Mouse (Mus musculus): ENCODE data around the gene Nol10. TPM values are rescaled to one million over a fixed set of nuclear protein-coding genes. Genes with fewer than 3 reads are reported as not detected.

Gene Nol10
- total and polyA plus RNA-seq, 3 experiments, result 21.6 to 128 (median 44.2) TPM

- DNase-seq (ENCODE audit: low read depth, low spot score), result no peak
- no peak for TF ChIP-seq MYC (IDR thresholded peaks at IDR 0.05; ENCODE audit: low read depth, low read length)
- TF ChIP-seq ELF1 (IDR thresholded peaks at IDR 0.05; ENCODE audit: low read depth, low read length), result no peak
- no peak for TF ChIP-seq MYB (IDR thresholded peaks at IDR 0.05; ENCODE audit: low read depth, low read length)
- no peak for TF ChIP-seq TCF12 (IDR thresholded peaks at IDR 0.05; ENCODE audit: low read depth, low read length)
- no peak for TF ChIP-seq RAD21 (IDR thresholded peaks at IDR 0.05; ENCODE audit: low read depth, low read length)
- no peak for TF ChIP-seq MAZ (IDR thresholded peaks at IDR 0.05; ENCODE audit: low read depth, low read length)
- TF ChIP-seq CHD1 (IDR thresholded peaks at IDR 0.05; ENCODE audit: low read depth, low read length), result no peak
- TF ChIP-seq POLR2A (IDR thresholded peaks at IDR 0.05; ENCODE audit: control insufficient read depth in 1 of 2, insufficient read depth in 1 of 2, low read depth in 1 of 2, low read length in 2 of 2, poor library complexity in 1 of 2), result no peak
- Histone ChIP-seq H3K9ac (ENCODE audit: control insufficient read depth, low read depth, low read length, poor library complexity, severe bottlenecking) (no peak overlapping the region), H3K4me3 (ENCODE audit: control insufficient read depth in 1 of 2, insufficient read depth in 1 of 2, low read depth in 2 of 2, low read length in 2 of 2) (no peak overlapping the region), H3K27me3 (ENCODE audit: control insufficient read depth in 1 of 2, insufficient read depth in 2 of 2, low read length in 2 of 2) (no peaks in the 10 kb centered on the region), H3K36me3 (ENCODE audit: control insufficient read depth in 1 of 2, insufficient read depth in 2 of 2, low read length in 2 of 2) (peaks cover 13 to 19% of the 10 kb centered on the region in 2 experiments), H3K27ac (ENCODE audit: control insufficient read depth, low read depth, low read length) (no peak overlapping the region), H3K79me2 (ENCODE audit: control insufficient read depth, insufficient read depth, low read length, poor library complexity) (no peaks in the 10 kb centered on the region), H3K9me3 (replicated peaks; ENCODE audit: insufficient read depth, low read length) (no peaks in the 10 kb centered on the region), H3K4me1 (ENCODE audit: control insufficient read depth in 1 of 2, insufficient read depth in 2 of 2, low read length in 2 of 2) (peaks cover 0 to 7% of the 10 kb centered on the region in 2 experiments)
Observed at GRCm38 (mm10) chr12:17372696-17373095, 24.4 kb downstream of the Nol10 start.

GRCm38 (mm10) chr12:17373470-17373975, 25.3 kb downstream of the Nol10 start:
- no peak overlapping the region for H3K9ac ChIP-seq (ENCODE audit: control insufficient read depth, low read depth, low read length, poor library complexity, severe bottlenecking)
- no peaks in the 10 kb centered on the region for H3K9me3 ChIP-seq (replicated peaks; ENCODE audit: insufficient read depth, low read length)
- H3K27me3 ChIP-seq (ENCODE audit: control insufficient read depth in 1 of 2, insufficient read depth in 2 of 2, low read length in 2 of 2), result no peaks in the 10 kb centered on the region
- H3K4me3 ChIP-seq (ENCODE audit: control insufficient read depth in 1 of 2, insufficient read depth in 1 of 2, low read depth in 2 of 2, low read length in 2 of 2), result no peak overlapping the region
- H3K27ac ChIP-seq (ENCODE audit: control insufficient read depth, low read depth, low read length), result no peak overlapping the region
- peaks cover 13 to 21% of the 10 kb centered on the region in 2 experiments for H3K36me3 ChIP-seq (ENCODE audit: control insufficient read depth in 1 of 2, insufficient read depth in 2 of 2, low read length in 2 of 2)
- TF ChIP-seq JUND (IDR thresholded peaks at IDR 0.05; ENCODE audit: low read depth, low read length) (no peak), BHLHE40 (IDR thresholded peaks at IDR 0.05; ENCODE audit: borderline replicate concordance, low read depth, low read length) (no peak), GABPA (IDR thresholded peaks at IDR 0.05; ENCODE audit: low read depth, low read length) (no peak), NELFE (IDR thresholded peaks at IDR 0.05; ENCODE audit: low read depth, low read length) (no peak), MAFK (IDR thresholded peaks at IDR 0.05; ENCODE audit: borderline replicate concordance, low read depth, low read length) (no peak), MXI1 (IDR thresholded peaks at IDR 0.05; ENCODE audit: low read depth, low read length) (no peak), GATA1 (IDR thresholded peaks at IDR 0.05; ENCODE audit: low read depth, low read length) (no peak), RCOR1 (IDR thresholded peaks at IDR 0.05; ENCODE audit: low read depth, low read length) (no peak), ZNF384 (IDR thresholded peaks at IDR 0.05; ENCODE audit: low read depth, low read length) (no peak), TBP (IDR thresholded peaks at IDR 0.05; ENCODE audit: low read depth, low read length) (no peak), HCFC1 (IDR thresholded peaks at IDR 0.05; ENCODE audit: low read depth, low read length) (no peak), TCF12 (IDR thresholded peaks at IDR 0.05; ENCODE audit: low read depth, low read length) (no peak), POLR2AphosphoS5 (IDR thresholded peaks at IDR 0.05; ENCODE audit: borderline replicate concordance, low read depth, low read length) (no peak), CHD2 (IDR thresholded peaks at IDR 0.05; ENCODE audit: low read length) (no peak), ZC3H11A (IDR thresholded peaks at IDR 0.05; ENCODE audit: low read depth, low read length) (no peak), EP300 (IDR thresholded peaks at IDR 0.05; ENCODE audit: low read depth in 1 of 2, low read length in 2 of 2) (no peak), POLR2AphosphoS2 (IDR thresholded peaks at IDR 0.05; ENCODE audit: low read length) (no peak), USF2 (IDR thresholded peaks at IDR 0.05; ENCODE audit: borderline replicate concordance in 1 of 2, insufficient read depth in 1 of 2, low read depth in 1 of 2, low read length in 2 of 2) (no peak)
- peaks cover 0 to 7% of the 10 kb centered on the region in 2 experiments for H3K4me1 ChIP-seq (ENCODE audit: control insufficient read depth in 1 of 2, insufficient read depth in 2 of 2, low read length in 2 of 2)
- no peak for DNase-seq (ENCODE audit: low read depth, low spot score)
- H3K79me2 ChIP-seq (ENCODE audit: control insufficient read depth, insufficient read depth, low read length, poor library complexity), result no peaks in the 10 kb centered on the region

All from MEL (cell line).